Mouse (Mus musculus) gonadal fat pad, adult 2 months (tissue): ENCODE results near the gene Ccl27b. TPM values are rescaled to one million over a fixed set of nuclear protein-coding genes. Genes with fewer than 3 reads are reported as not detected.
"Not testable (repeated sequence)": the region's sequence is repeated elsewhere in the genome, so short reads cannot be mapped to it uniquely, and the experiment has no call there.

Experiments used
- DNase-seq: peaks from one replicate; pipeline ENCODE4 v3.0.0-alpha.2; 2012; ENCODE audit warnings: low read depth
- polyA plus RNA-seq: library from polyadenylated mRNA; depleted of rRNA; stranded (reverse); fragments of >200 nt; gene quantifications from 2 replicates; pipeline ENCODE4 v1.2.3, GENCODE M21; 2012; rRNA removed

Gene Ccl27b
- not detected in 2 replicates for polyA plus RNA-seq

DNA sequence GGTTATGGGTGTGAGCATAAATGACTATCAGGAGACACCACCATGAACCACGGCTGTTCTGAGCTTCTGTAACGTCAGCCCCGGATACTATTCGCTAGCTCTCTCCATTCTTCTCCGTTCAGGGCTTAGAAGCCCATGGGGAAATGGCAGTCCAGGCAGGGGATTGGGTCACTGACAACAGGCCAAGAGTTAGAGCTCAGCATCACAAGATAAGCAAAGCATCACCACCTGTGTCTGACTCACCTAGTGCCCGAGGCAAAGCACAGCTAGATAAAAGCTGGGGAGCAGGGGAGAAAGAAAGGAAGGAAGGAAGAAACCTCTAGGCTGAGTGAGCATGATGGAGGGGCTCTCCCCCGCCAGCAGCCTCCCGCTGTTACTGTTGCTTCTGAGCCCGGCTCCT is at the start of gene Ccl27b:
Gene Ccl27b (plus strand): TSS at position 301 of the 400 bp plus-strand sequence.
- not testable (repeated sequence) for DNase-seq

DNA sequence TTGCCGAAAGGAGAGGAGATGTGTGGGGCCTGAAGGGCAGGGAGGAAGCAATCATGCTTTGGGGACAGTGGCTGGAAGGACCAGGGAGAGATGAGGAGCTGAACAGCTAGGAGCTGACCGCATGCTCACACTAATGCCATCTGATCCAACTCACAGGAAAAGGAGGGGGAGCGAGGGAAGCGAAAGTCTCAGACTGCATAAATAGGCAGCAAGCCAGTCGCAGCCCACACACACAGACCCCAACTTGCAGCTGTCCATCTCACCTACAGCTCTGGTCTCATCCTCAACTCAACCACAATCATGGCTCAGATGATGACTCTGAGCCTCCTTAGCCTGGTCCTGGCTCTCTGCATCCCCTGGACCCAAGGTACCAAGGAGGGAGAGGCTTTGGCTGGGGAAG is 43.2 kb upstream of the Ccl27b start, which contains the start of gene Gm10591:
Gene Gm10591 (plus strand): TSS at position 301 of the 400 bp plus-strand sequence.
- DNase-seq: not testable (repeated sequence)

DNA sequence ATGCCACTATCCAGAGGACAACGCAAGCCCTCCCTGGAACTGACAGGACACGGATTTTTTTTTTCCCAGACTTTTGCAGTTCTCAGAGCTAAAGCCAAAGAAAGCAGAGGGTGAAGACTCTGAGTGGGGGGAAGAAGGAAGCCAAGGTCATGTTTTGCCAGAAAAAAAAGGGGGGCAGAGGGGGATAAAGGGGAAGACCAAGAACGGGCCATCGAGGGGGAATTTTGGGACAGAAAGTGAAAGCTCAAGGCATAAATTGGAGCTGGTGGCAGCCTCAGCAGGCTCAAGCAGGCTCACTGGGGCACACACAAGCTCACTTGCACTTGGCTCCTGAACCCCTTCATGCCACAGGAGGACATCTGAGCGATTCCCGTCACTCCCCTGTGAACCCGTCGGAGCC is 25.6 kb upstream of the Ccl27b start, which contains the start of gene Gm2564:
Gene Gm2564 (plus strand): TSS at position 301 of the 400 bp plus-strand sequence.
- DNase-seq: not testable (repeated sequence)

DNA sequence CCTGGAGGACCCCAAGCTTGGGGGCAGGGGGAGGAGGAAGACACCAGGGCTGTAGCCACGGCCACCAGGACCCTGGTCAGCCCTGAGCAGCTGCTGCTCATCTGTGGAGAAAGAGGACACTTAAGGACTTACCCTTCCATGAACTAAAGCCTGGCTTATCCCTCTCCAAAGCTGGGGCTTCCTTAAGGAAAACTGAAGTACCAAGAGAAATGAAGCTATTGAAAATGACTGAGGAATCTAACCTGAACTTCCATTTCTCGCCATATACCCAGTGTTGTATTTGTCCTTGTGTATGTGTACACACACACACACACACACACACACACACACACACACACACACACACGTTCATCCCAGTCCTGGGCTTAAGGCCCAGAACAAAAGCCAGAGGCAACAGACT is 6.7 kb downstream of the Ccl27b start, which contains the start of gene Il11ra2:
Gene Il11ra2 (minus strand): TSS at position 101 of the 400 bp plus-strand sequence.
- not testable (repeated sequence) for DNase-seq

DNA sequence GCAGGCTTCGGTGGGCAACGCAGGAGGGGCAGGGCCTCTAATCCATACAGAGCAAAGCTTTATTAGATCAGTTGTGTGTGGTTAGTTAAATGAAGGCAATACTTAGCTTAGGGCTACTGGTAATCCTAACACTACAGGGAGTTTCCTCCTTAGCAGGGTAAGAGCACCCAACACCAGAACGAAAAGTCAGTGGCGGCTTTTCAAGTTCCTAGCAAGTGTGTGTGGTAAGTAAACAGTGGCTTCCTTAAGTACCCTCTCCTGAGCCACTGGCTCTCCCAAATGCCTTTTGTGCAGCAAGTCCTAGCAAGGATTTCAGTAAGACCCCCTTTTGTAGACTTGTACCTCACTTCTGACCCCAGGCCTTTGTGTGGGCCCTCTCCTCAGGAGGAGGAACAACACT is 20.4 kb downstream of the Ccl27b start:
- DNase-seq: not testable (repeated sequence)

DNA sequence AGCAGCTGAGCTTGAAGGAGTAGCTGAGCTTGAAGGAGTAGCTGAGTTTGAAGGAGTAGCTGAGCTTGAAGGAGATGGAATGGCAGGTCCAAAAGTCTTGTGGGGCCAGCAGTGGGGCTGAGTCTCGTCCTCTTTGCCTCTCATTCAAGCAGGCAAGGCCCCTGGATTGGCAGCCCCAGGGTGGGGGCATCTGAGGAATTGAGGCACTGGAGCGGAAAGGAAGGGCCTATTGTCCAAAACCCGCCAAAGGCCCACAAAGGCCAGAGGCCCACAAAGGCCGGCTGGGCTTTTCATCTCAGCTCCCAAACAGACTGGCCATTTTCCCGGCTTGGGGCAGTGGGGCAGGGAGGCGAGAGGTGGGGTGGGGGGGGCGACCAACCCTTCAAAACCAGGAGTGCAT is 24.3 kb downstream of the Ccl27b start:
- not testable (repeated sequence) for DNase-seq

DNA sequence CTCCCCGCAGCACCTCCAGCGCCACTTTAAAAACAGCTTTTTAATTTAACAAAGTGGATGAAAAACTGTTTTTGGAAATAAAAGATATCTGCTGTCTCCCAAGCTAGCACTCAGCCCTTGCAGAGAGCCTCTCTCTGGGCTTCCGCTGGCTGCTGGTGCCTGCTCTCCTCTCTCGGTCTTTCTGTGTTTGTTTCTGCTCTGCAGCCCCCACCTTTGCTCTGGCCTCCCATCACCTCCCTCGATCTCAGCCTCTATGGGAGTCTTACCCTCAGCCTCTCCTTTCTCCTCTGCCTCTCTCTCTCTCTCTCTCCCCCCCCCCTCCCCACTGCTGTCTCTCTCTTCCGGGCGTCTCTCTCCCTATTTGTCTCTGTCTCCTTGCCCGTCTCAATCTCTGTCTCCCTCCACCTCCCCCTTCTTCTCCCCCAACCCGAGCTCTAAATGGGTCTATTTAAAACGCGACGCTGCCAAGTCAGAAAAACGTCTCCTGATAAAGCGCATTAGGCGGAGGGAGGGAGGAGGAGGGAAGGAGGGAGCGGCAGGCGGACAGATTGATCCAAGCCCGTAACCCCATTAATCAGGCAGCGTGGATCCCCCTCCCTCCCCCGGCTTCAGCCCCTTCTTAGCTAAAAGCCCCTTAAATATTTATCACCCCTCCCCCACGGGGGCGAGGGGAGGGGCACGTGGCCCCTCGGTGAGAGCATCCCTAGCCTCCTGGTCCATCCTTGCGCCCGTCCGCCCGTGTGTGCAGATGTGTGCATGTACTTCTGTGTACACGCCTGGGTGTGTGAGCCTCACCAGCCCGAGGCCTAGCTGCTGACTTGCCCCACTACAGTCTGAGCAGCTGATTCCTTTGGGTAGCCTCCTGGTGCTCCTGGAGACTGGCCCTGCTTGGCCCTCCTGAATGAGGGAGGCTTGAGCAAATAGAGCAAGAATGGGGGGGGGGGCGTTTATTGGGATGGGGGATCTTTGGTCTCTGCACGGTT is 25.6 kb downstream of the Ccl27b start:
- DNase-seq: not testable (repeated sequence)

DNA sequence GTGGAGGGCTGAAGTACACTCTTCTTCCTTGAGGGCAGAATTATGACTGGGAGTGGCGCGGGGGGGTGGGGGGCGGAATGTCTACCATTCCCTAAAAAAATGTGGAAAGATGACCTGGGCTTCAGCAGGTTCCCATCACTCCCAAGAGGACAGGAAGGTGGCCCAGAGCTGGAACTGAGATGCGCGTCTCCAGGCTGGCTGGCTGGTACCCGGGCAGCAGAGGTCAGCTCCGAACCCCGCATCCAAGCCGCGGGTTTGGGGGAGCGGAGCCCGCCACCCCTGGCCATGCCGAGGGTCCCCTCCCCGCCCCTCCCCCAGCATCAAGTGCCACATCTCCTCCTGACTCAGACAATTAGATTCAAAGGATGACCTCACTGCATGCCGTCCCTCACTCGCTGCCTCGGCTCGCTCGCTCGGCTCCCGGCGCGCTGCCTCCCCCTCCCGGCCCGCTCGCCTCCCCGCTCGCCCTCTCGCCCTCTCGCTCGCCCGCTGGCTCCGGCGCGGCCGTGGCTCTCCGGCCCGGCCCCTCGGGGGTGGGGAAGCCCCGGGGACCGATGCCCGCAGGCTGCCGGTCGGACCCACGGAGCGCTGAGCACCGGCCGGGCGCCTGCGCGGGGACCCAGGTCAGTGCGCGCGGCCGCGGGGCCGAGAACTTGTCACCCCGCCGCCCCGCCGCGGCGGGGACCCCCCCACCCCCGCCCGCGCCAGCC is 26.6 kb downstream of the Ccl27b start:
- not testable (repeated sequence) for DNase-seq

DNA sequence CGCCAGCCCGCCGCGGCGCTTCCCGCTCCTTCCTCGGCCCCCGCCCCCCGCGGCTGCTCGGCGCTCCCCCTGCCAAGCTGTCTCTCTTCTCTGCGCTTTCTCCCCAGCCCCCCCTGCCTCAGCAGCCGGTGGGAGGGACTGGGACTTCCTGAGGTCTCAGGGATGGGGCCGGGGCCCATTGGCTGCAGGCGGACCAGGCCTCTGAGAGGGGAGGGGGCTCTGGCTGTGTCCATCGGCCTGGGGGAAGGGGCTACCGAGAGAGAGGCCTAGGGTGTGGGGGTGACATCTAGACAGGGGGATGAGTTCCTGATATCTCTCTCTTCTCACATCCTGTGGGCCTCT is 27.1 kb downstream of the Ccl27b start:
- DNase-seq: not testable (repeated sequence)

Other genes with a start within 250 kb of the Ccl27b start
- gene Gm21586, start 215.9 kb upstream of the Ccl27b start, polyA plus RNA-seq: not detected in 2 replicates
- 0.08 and 0.13 TPM in 2 replicates for gene Gm2163, start 188.5 kb upstream of the Ccl27b start, polyA plus RNA-seq
- gene Fam205a2, start 127.1 kb upstream of the Ccl27b start, polyA plus RNA-seq: 0.19 TPM in 1 of 2 replicates, not detected in the other
- gene Gm10591, start 43.1 kb upstream of the Ccl27b start, polyA plus RNA-seq: not detected in 2 replicates
- gene Gm2564, start 25.5 kb upstream of the Ccl27b start, polyA plus RNA-seq: 5.1 and 6.7 TPM in 2 replicates
- gene Il11ra2, start 6.6 kb downstream of the Ccl27b start, polyA plus RNA-seq: 0.71 and 0.84 TPM in 2 replicates
- not detected in 2 replicates for gene 4930578G10Rik, start 80.3 kb downstream of the Ccl27b start, polyA plus RNA-seq
- gene Ccl19, start 101.3 kb downstream of the Ccl27b start, polyA plus RNA-seq: 17.8 and 20.5 TPM in 2 replicates
- gene Ccl21a, start 118.7 kb downstream of the Ccl27b start, polyA plus RNA-seq: 79.4 and 95.3 TPM in 2 replicates
- 0.04 TPM in 2 replicates for gene Fam205a1, start 198.6 kb downstream of the Ccl27b start, polyA plus RNA-seq
- gene Gm12394, start 201.5 kb downstream of the Ccl27b start, polyA plus RNA-seq: 0.03 and 0.04 TPM in 2 replicates
- 0.54 and 0.86 TPM in 2 replicates for gene Fam205c, start 219.0 kb downstream of the Ccl27b start, polyA plus RNA-seq